Mouse (Mus musculus): ENCODE data around the gene Smg1.

DNA sequence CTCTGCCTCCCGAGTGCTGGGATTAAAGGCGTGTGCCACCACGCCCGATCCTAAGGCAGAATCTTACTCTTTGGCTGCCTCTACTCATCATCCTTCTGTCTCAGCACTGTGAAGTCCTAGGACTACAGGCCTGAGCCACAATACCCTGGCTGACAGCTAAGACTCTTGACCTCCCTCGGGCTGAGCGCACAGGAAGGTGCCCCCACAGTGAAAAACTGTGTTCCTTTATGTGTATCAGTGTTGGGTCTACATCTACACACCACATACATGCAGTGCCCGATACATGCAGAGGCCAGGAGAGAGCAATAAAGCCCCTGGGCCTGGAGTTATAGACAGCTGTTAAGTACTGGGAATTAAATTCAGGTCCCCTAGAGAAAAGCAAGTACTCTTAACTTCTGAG, 121.2 kb downstream of the Smg1 start:
- TF ChIP-seq CTCF (IDR thresholded peaks at IDR 0.05; ENCODE audit: low read depth, low read length), result no peak
- TF ChIP-seq TAL1 (conservative IDR thresholded peaks at IDR 0.05; ENCODE audit: low read depth, low read length), result no peak
- TF ChIP-seq GATA1 (IDR thresholded peaks at IDR 0.05; ENCODE audit: borderline replicate concordance, low read length), result no peak
- no peak for TF ChIP-seq POLR2AphosphoS5 (IDR thresholded peaks at IDR 0.05; ENCODE audit: insufficient replicate concordance, low read depth, low read length)

Measured in G1E (cell line).